Mouse (Mus musculus): ENCODE measurements around the gene Otoa. TPM values are rescaled to one million over a fixed set of nuclear protein-coding genes. Genes with fewer than 3 reads are reported as not detected.

Gene Otoa
- polyA plus RNA-seq, 1 experiment from 2014 or later, result 0.08 TPM

GRCm38 (mm10) chr7:121152186-121152585, 70.7 kb downstream of the Otoa start:
- Histone ChIP-seq H3K9ac (ENCODE audit: low read depth, low read length) (no peak overlapping the region), H3K36me3 (ENCODE audit: insufficient read depth, low read length) (no peaks in the 10 kb centered on the region), H3K4me1 (replicated peaks; ENCODE audit: insufficient read depth, low read length) (no peaks in the 10 kb centered on the region), H3K27me3 (ENCODE audit: insufficient read depth, low read length) (no peaks in the 10 kb centered on the region), H3K27ac (no peak overlapping the region), H3K9me3 (replicated peaks; ENCODE audit: low read length) (no peaks in the 10 kb centered on the region), H3K4me3 (replicated peaks; ENCODE audit: low read depth, low read length) (no peak overlapping the region), H3K4me2 (ENCODE audit: low read length) (no peak overlapping the region)
- ATAC-seq (replicated peaks; ENCODE audit: low FRiP score, low read depth), result no peak
- no peak for TF ChIP-seq CTCF (IDR thresholded peaks at IDR 0.05; ENCODE audit: low read depth)
- no peak for DNase-seq (ENCODE audit: low spot score)
- 97% methylated on average over 2 of the region's 2 CpGs for WGBS

GRCm38 (mm10) chr7:121165616-121166015, 84.2 kb downstream of the Otoa start:
- Histone ChIP-seq H3K36me3 (ENCODE audit: insufficient read depth, low read length) (no peaks in the 10 kb centered on the region), H3K4me3 (replicated peaks; ENCODE audit: low read depth, low read length) (no peak overlapping the region), H3K27me3 (ENCODE audit: insufficient read depth, low read length) (no peaks in the 10 kb centered on the region), H3K4me1 (replicated peaks; ENCODE audit: insufficient read depth, low read length) (no peaks in the 10 kb centered on the region), H3K27ac (no peak overlapping the region), H3K9ac (ENCODE audit: low read depth, low read length) (no peak overlapping the region), H3K9me3 (replicated peaks; ENCODE audit: low read length) (no peaks in the 10 kb centered on the region), H3K4me2 (ENCODE audit: low read length) (no peak overlapping the region)
- ATAC-seq (replicated peaks; ENCODE audit: low FRiP score, low read depth) (no peak), DNase-seq (ENCODE audit: low spot score) (peak; percentile 3)
- no peak for TF ChIP-seq CTCF (IDR thresholded peaks at IDR 0.05; ENCODE audit: low read depth)
- WGBS, result 55% methylated on average over 1 of the region's 1 CpGs

GRCm38 (mm10) chr7:121171888-121172287, 90.4 kb downstream of the Otoa start:
- DNase-seq (ENCODE audit: low spot score), result no peak
- no peak for TF ChIP-seq CTCF (IDR thresholded peaks at IDR 0.05; ENCODE audit: low read depth)
- no peaks in the 10 kb centered on the region for H3K27me3 ChIP-seq (ENCODE audit: insufficient read depth, low read length)
- no peaks in the 10 kb centered on the region for H3K36me3 ChIP-seq (ENCODE audit: insufficient read depth, low read length)
- no peak overlapping the region for H3K27ac ChIP-seq
- no peak for ATAC-seq (replicated peaks; ENCODE audit: low FRiP score, low read depth)
- no peaks in the 10 kb centered on the region for H3K4me1 ChIP-seq (replicated peaks; ENCODE audit: insufficient read depth, low read length)
- H3K4me2 ChIP-seq (ENCODE audit: low read length), result no peak overlapping the region
- no peak overlapping the region for H3K9ac ChIP-seq (ENCODE audit: low read depth, low read length)
- H3K9me3 ChIP-seq (replicated peaks; ENCODE audit: low read length), result no peaks in the 10 kb centered on the region
- WGBS, result 4% methylated on average over 6 of the region's 6 CpGs
- H3K4me3 ChIP-seq (replicated peaks; ENCODE audit: low read depth, low read length), result no peak overlapping the region

- Histone ChIP-seq H3K27ac (no peak overlapping the region), H3K27me3 (ENCODE audit: insufficient read depth, low read length) (no peaks in the 10 kb centered on the region), H3K9me3 (replicated peaks; ENCODE audit: low read length) (no peaks in the 10 kb centered on the region), H3K4me1 (replicated peaks; ENCODE audit: insufficient read depth, low read length) (no peaks in the 10 kb centered on the region), H3K36me3 (ENCODE audit: insufficient read depth, low read length) (no peaks in the 10 kb centered on the region), H3K9ac (ENCODE audit: low read depth, low read length) (no peak overlapping the region), H3K4me3 (replicated peaks; ENCODE audit: low read depth, low read length) (no peak overlapping the region), H3K4me2 (ENCODE audit: low read length) (no peak overlapping the region)
- DNase-seq (ENCODE audit: low spot score) (no peak), ATAC-seq (replicated peaks; ENCODE audit: low FRiP score, low read depth) (no peak)
- 75% methylated on average over 9 of the region's 9 CpGs for WGBS
- TF ChIP-seq CTCF (IDR thresholded peaks at IDR 0.05; ENCODE audit: low read depth), result no peak
These were observed 105.8 kb downstream of the Otoa start for GRCm38 (mm10) chr7:121187201-121187786.

GRCm38 (mm10) chr7:121188976-121189375, 107.5 kb downstream of the Otoa start:
- WGBS, result 92% methylated on average over 7 of the region's 7 CpGs

GRCm38 (mm10) chr7:121198933-121199332, 117.5 kb downstream of the Otoa start:
- DNase-seq (ENCODE audit: low spot score), result no peak
- WGBS, result 81% methylated on average over 8 of the region's 8 CpGs

More at GRCm38 (mm10) chr7:121188976-121189375, 107.5 kb downstream of the Otoa start:
- Histone ChIP-seq H3K4me2 (ENCODE audit: low read length) (no peak overlapping the region), H3K4me1 (replicated peaks; ENCODE audit: insufficient read depth, low read length) (no peaks in the 10 kb centered on the region), H3K4me3 (replicated peaks; ENCODE audit: low read depth, low read length) (no peak overlapping the region), H3K9ac (ENCODE audit: low read depth, low read length) (no peak overlapping the region), H3K36me3 (ENCODE audit: insufficient read depth, low read length) (no peaks in the 10 kb centered on the region), H3K27me3 (ENCODE audit: insufficient read depth, low read length) (no peaks in the 10 kb centered on the region), H3K27ac (no peak overlapping the region), H3K9me3 (replicated peaks; ENCODE audit: low read length) (no peaks in the 10 kb centered on the region)
- ATAC-seq (replicated peaks; ENCODE audit: low FRiP score, low read depth) (no peak), DNase-seq (ENCODE audit: low spot score) (no peak)
- no peak for TF ChIP-seq CTCF (IDR thresholded peaks at IDR 0.05; ENCODE audit: low read depth)

GRCm38 (mm10) chr7:121211804-121212203, 130.4 kb downstream of the Otoa start:
- 82% methylated on average over 4 of the region's 4 CpGs for WGBS
- Histone ChIP-seq H3K4me1 (replicated peaks; ENCODE audit: insufficient read depth, low read length) (no peaks in the 10 kb centered on the region), H3K27ac (no peak overlapping the region)

More at GRCm38 (mm10) chr7:121198933-121199332, 117.5 kb downstream of the Otoa start:
- TF ChIP-seq CTCF (IDR thresholded peaks at IDR 0.05; ENCODE audit: low read depth), result no peak
- H3K9me3 ChIP-seq (replicated peaks; ENCODE audit: low read length), result no peaks in the 10 kb centered on the region
- no peak overlapping the region for H3K9ac ChIP-seq (ENCODE audit: low read depth, low read length)
- no peaks in the 10 kb centered on the region for H3K27me3 ChIP-seq (ENCODE audit: insufficient read depth, low read length)
- no peak overlapping the region for H3K4me2 ChIP-seq (ENCODE audit: low read length)
- ATAC-seq (replicated peaks; ENCODE audit: low FRiP score, low read depth), result no peak
- no peak overlapping the region for H3K27ac ChIP-seq
- H3K36me3 ChIP-seq (ENCODE audit: insufficient read depth, low read length), result no peaks in the 10 kb centered on the region
- H3K4me1 ChIP-seq (replicated peaks; ENCODE audit: insufficient read depth, low read length), result no peaks in the 10 kb centered on the region
- no peak overlapping the region for H3K4me3 ChIP-seq (replicated peaks; ENCODE audit: low read depth, low read length)

More at GRCm38 (mm10) chr7:121211804-121212203, 130.4 kb downstream of the Otoa start:
- H3K36me3 ChIP-seq (ENCODE audit: insufficient read depth, low read length), result no peaks in the 10 kb centered on the region
- ATAC-seq (replicated peaks; ENCODE audit: low FRiP score, low read depth) (no peak), DNase-seq (ENCODE audit: low spot score) (no peak)
- no peaks in the 10 kb centered on the region for H3K9me3 ChIP-seq (replicated peaks; ENCODE audit: low read length)
- no peak overlapping the region for H3K4me2 ChIP-seq (ENCODE audit: low read length)
- no peaks in the 10 kb centered on the region for H3K27me3 ChIP-seq (ENCODE audit: insufficient read depth, low read length)
- H3K4me3 ChIP-seq (replicated peaks; ENCODE audit: low read depth, low read length), result no peak overlapping the region
- H3K9ac ChIP-seq (ENCODE audit: low read depth, low read length), result no peak overlapping the region
- no peak for TF ChIP-seq CTCF (IDR thresholded peaks at IDR 0.05; ENCODE audit: low read depth)

Other genes with a start within 250 kb of the Otoa start
- gene Eef2k, start 238.8 kb upstream of the Otoa start, polyA plus RNA-seq (2015; fragmentation: Nextera tagmentation; extraction: Ambion mirVana), result 13.8 and 14.9 TPM in 2 replicates
- 31.8 and 34.0 TPM in 2 replicates for gene Polr3e, start 163.9 kb upstream of the Otoa start, polyA plus RNA-seq (2015; fragmentation: Nextera tagmentation; extraction: Ambion mirVana)
- gene Cdr2, start 99.3 kb upstream of the Otoa start, polyA plus RNA-seq (2015; fragmentation: Nextera tagmentation; extraction: Ambion mirVana), result 9.7 and 10.1 TPM in 2 replicates
- gene Mfsd13b, start 99.1 kb upstream of the Otoa start, polyA plus RNA-seq (2015; fragmentation: Nextera tagmentation; extraction: Ambion mirVana), result 0.22 and 0.52 TPM in 2 replicates
- 174 and 177 TPM in 2 replicates for gene Mettl9, start 47.2 kb upstream of the Otoa start, polyA plus RNA-seq (2015; fragmentation: Nextera tagmentation; extraction: Ambion mirVana)
- gene Igsf6, start 7.1 kb upstream of the Otoa start, polyA plus RNA-seq (2015; fragmentation: Nextera tagmentation; extraction: Ambion mirVana), result 1.1 and 1.4 TPM in 2 replicates